ENCODE assay signal across 21 mouse cellular contexts in genomic region chr17:51695271-51695670, GRCm38 (mm10).
A peak's percentile ranks its signal among the peaks of the same experiment; 100 is the strongest.
DNase-seq lines count a peak whose midpoint lies in the region; ATAC-seq and TF ChIP-seq lines count a peak whose summit lies in the region.
"Had no signal": no experiment of that assay in that cellular context is flagged by ENCODE, and none has a peak within 500 bp of the region (broad histone marks: within the 10 kb centered on the region; RNA-seq: fewer than 3 reads in every experiment).

No protein-coding gene starts in this region.

- no peak overlapping the region for H3K4me2 ChIP-seq in midbrain, embryonic 15.5 days
- H3K4me2 ChIP-seq: embryonic facial prominence, embryonic 12.5 days; forebrain, embryonic 13.5 days; forebrain, embryonic 15.5 days had no signal

- WGBS in midbrain, embryonic 15.5 days, result 62% methylated on average over 2 of the region's 2 CpGs

- H3K9ac ChIP-seq in ES-Bruce4 (ENCODE audit: low read depth, poor library complexity, severe bottlenecking) (no peak overlapping the region), ES-E14 (ENCODE audit: insufficient read depth, low read depth, low read length, poor library complexity, severe bottlenecking) (no peak overlapping the region)
- H3K9ac ChIP-seq in midbrain, embryonic 15.5 days, result no peak overlapping the region
- H3K9ac ChIP-seq: embryonic facial prominence, embryonic 12.5 days; forebrain, embryonic 13.5 days; forebrain, embryonic 15.5 days; forebrain, postnatal 0 days had no signal

- ATAC-seq in midbrain, embryonic 15.5 days (replicated peaks), result no peak
- ATAC-seq: activated CD4-positive, CD25-positive, alpha-beta regulatory T cell, adult 4 months; CD4-positive, CD25-positive, alpha-beta regulatory T cell, adult 4 months; forebrain, embryonic 13.5 days; forebrain, embryonic 15.5 days; forebrain, postnatal 0 days had no signal

- H3K4me3 ChIP-seq in ES-Bruce4 (ENCODE audit: low read depth, low read length), result no peak overlapping the region
- peak overlapping the region in 1 of 2 experiments; percentile 3; a peak in 1 of 4 replicates for H3K4me3 ChIP-seq in ES-E14 (ENCODE audit: insufficient read depth in 1 of 2, low read depth in 1 of 2, low read length in 2 of 2, poor library complexity in 1 of 2, severe bottlenecking in 1 of 2)
- H3K4me3 ChIP-seq in midbrain, embryonic 15.5 days, result no peak overlapping the region
- H3K4me3 ChIP-seq: embryonic facial prominence, embryonic 10.5 days; embryonic facial prominence, embryonic 12.5 days; forebrain, embryonic 13.5 days; forebrain, embryonic 15.5 days had no signal

- in situ Hi-C loops in ES-E14 (cut with MboI; ENCODE audit: low sequenced_read_pairs in 2 of 2, unreplicated experiment in 2 of 2), result no loop called here

- DNase-seq in ES-E14 (ENCODE audit: low read depth, low spot score) (peak; percentile 66), ZHBTc4 (ENCODE audit: low read depth, low spot score) (peak; percentile 92)
- no peak for DNase-seq in cerebellum, adult 11-12 months
- DNase-seq: adrenal gland, adult 8-10 months; adrenal gland, postnatal 14 days; adrenal gland, postnatal 36 days; B cell, adult 2 months; cerebellum, adult 18-20 months; cerebellum, adult 8-10 months; cerebellum, adult 9-11 months; cerebellum, postnatal 25 days; forebrain, postnatal 0 days had no signal

- TF ChIP-seq CTCF in ES-Bruce4 (IDR thresholded peaks at IDR 0.05; ENCODE audit: low read depth, low read length), result no peak

- no peaks in the 10 kb centered on the region for H3K36me3 ChIP-seq in ES-Bruce4 (ENCODE audit: control insufficient read depth, insufficient read depth, low read length, poor library complexity, severe bottlenecking)
- no peaks in the 10 kb centered on the region for H3K36me3 ChIP-seq in ES-E14 (ENCODE audit: control insufficient read depth, insufficient read depth, low read length, poor library complexity, severe bottlenecking)
- no peaks in the 10 kb centered on the region for H3K36me3 ChIP-seq in midbrain, embryonic 15.5 days (replicated peaks)
- H3K36me3 ChIP-seq: embryonic facial prominence, embryonic 10.5 days; embryonic facial prominence, embryonic 12.5 days; forebrain, embryonic 15.5 days had no signal

- H3K9me3 ChIP-seq in ES-Bruce4 (replicated peaks; ENCODE audit: control insufficient read depth, insufficient read depth, low read length, poor library complexity, severe bottlenecking) (no peaks in the 10 kb centered on the region), ES-E14 (ENCODE audit: control insufficient read depth, insufficient read depth, low read depth, low read length) (no peaks in the 10 kb centered on the region)
- no peaks in the 10 kb centered on the region for H3K9me3 ChIP-seq in midbrain, embryonic 15.5 days
- H3K9me3 ChIP-seq: embryonic facial prominence, embryonic 10.5 days; embryonic facial prominence, embryonic 12.5 days; forebrain, embryonic 13.5 days; forebrain, embryonic 15.5 days had no signal

- TF ChIP-seq POLR2A in ES-Bruce4 (IDR thresholded peaks at IDR 0.05; ENCODE audit: insufficient read depth, low read length), result no peak

- peak overlapping the region; percentile 41 for H3K27ac ChIP-seq in ES-Bruce4 (ENCODE audit: insufficient read depth, low read length)
- peak overlapping the region; percentile 54; the same call in 1 of the 2 replicates for H3K27ac ChIP-seq in ES-E14 (ENCODE audit: insufficient read depth, low read depth, low read length, poor library complexity, severe bottlenecking)
- no peak overlapping the region for H3K27ac ChIP-seq in midbrain, embryonic 15.5 days
- H3K27ac ChIP-seq: embryonic facial prominence, embryonic 10.5 days; embryonic facial prominence, embryonic 12.5 days; forebrain, embryonic 13.5 days; forebrain, embryonic 15.5 days had no signal

- peak; percentile 89 for TF ChIP-seq EP300 in ES-Bruce4 (IDR thresholded peaks at IDR 0.05; ENCODE audit: insufficient read depth, low read depth, low read length)

- H3K27me3 ChIP-seq in ES-Bruce4 (ENCODE audit: control insufficient read depth, insufficient read depth, low read length, poor library complexity, severe bottlenecking), result no peaks in the 10 kb centered on the region
- H3K27me3 ChIP-seq in midbrain, embryonic 15.5 days (replicated peaks), result no peaks in the 10 kb centered on the region
- H3K27me3 ChIP-seq: CH12.LX; embryonic facial prominence, embryonic 12.5 days; forebrain, embryonic 13.5 days; forebrain, embryonic 15.5 days had no signal

- H3K4me1 ChIP-seq in ES-Bruce4 (ENCODE audit: control insufficient read depth, insufficient read depth, low read length) (no peaks in the 10 kb centered on the region), ES-E14 (ENCODE audit: control insufficient read depth in 2 of 2, insufficient read depth in 2 of 2, low read length in 2 of 2, poor library complexity in 1 of 2) (peaks cover 9 to 14% of the 10 kb centered on the region in 2 experiments; a peak in 3 of 4 replicates)
- no peaks in the 10 kb centered on the region for H3K4me1 ChIP-seq in midbrain, embryonic 15.5 days
- H3K4me1 ChIP-seq: embryonic facial prominence, embryonic 10.5 days; embryonic facial prominence, embryonic 12.5 days; forebrain, embryonic 13.5 days had no signal

TF ChIP-seq in ES-E14, 5 proteins besides CTCF, POLR2A, EP300 and RAD21:
- TF ChIP-seq ZNF384 (IDR thresholded peaks at IDR 0.05; ENCODE audit: low read depth, low read length), result no peak
- no peak for TF ChIP-seq MAFK (IDR thresholded peaks at IDR 0.05; ENCODE audit: insufficient read depth, low read depth, low read length)
- no peak for TF ChIP-seq HCFC1 (IDR thresholded peaks at IDR 0.05; ENCODE audit: borderline replicate concordance, insufficient read depth, low read length)
- no peak for TF ChIP-seq CHD2 (IDR thresholded peaks at IDR 0.05; ENCODE audit: low read depth, low read length)
